Mouse (Mus musculus) spleen, embryonic (tissue): Measurements from ENCODE around the gene Poldip2.

Experiments used
- CTCF ChIA-PET: fragments of 350-600 bp; sonication (Branson Sonifier 250); formaldehyde crosslinking; loops from one replicate; lab custom pipeline; 2022; lab: Charles Lee

Poldip2 gene

GRCm38 (mm10) chr11:78512025-78512957 is at the start of gene Poldip2, which contains the start of gene Tmem199:
TSS of gene Poldip2 (plus strand) at chr11:78512193.
TSS of gene Tmem199 (minus strand) at chr11:78512172.
- CTCF ChIA-PET: no interaction called here

GRCm38 (mm10) chr11:78462669-78463068 is 49.3 kb upstream of the Poldip2 start:
- CTCF ChIA-PET: no interaction called here

DNA sequence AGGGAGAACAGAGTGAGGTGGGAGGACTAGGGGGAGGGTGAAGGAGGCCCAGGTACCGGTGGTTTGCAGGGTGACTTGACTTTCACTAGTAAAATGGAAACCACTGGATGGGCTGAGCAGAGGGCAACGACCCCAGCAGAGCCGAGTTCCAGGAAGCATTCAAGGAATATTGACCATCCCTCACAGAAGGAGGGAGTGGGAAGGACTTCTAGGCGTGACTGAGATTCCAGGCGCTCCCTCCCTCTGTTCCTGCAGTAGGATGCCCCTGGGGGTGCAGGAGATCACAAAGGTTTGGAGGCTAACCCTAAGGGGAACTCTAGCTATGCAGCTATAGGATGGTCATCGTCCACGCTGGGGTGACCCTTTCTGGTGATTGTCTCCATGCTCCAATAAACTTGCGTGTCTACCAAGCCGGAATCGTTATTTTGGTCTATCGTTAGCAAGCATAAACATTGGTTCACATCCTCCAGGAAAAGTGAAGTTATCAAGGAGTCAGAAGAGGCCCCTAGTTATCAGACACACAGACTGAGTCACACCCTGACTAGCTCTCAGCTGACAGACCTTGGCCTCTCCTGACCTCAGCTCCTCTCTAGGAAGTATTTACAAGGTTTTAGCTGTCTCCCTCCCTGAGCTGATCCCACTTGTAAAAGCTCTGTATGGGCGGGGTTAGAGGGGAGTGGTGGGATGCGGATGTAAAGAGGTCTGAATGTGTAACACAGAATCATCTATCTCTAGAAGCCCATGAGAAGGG is 48.5 kb upstream of the Poldip2 start:
- CTCF ChIA-PET: no interaction called here

DNA sequence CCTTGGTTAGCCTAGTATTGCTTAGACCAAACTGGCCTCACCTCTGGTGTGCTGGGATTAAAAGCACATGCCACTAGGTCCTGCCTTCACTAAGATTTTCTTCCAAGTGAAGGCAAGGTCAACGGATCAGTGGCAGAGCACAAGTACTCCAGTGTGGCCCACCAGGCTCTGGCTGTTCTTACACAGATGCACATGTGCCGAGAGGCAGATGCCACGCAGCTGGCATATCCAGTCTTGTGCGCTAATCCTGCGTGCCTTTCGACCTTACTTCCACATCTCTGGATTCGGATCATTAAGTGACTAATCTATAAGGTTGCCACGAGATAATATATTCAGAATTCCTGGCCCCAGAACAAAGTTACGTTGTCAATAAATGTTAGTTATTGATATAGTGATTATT is 46.9 kb upstream of the Poldip2 start:
- CTCF ChIA-PET: interaction anchor here (1.1 kb wide), 1 partner anchor 396 kb away, joined by 3 read pairs; no protein-coding TSS in a partner anchor

DNA sequence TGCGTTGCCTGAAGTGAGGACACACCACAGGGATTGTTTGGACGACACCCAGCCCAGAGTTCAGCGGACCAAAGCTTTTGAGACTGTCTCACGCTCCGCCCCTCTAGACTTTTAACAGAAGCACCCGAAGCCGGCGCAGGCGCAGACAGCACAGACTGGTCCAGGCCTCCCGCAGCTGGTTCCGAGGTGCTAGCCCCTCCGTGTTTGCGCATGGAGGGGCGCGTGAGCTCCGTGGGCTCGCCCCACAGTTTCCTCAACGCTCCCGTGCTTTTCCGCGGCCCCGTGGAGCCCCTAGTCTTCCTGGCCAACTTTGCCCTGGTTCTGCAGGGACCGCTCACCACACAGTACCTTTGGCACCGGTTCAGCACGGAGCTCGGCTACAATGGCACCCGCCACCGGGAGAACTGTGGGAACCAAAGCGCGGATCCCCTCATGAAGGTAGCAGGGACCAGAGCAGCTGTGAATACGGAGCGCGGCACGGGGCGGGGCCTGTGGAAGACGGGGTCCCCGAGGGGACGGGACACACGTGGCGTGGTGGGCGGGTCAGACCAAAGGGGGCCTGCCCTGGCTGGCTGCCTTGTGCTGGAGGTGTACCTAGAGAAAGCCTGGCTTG is 46.3 kb upstream of the Poldip2 start, which contains the start of gene Slc46a1:
TSS of gene Slc46a1 (plus strand) at position 130 of the 613 bp plus-strand sequence.
- CTCF ChIA-PET: interaction anchor here (1.1 kb wide), 1 partner anchor 395 kb away, joined by 3 read pairs; no protein-coding TSS in a partner anchor

GRCm38 (mm10) chr11:78466242-78466912 is 45.6 kb upstream of the Poldip2 start:
- CTCF ChIA-PET: interaction anchor here (1.1 kb wide), 1 partner anchor 395 kb away, joined by 3 read pairs; no protein-coding TSS in a partner anchor

GRCm38 (mm10) chr11:78467515-78467914 is 44.5 kb upstream of the Poldip2 start:
- CTCF ChIA-PET: interaction anchor here (0.6 kb wide), 1 partner anchor 62 kb away, joined by 3 read pairs; no protein-coding TSS in a partner anchor

- CTCF ChIA-PET: interaction anchor here (0.6 kb wide), 1 partner anchor 61 kb away, joined by 3 read pairs; no protein-coding TSS in a partner anchor
These were observed 44.1 kb upstream of the Poldip2 start for GRCm38 (mm10) chr11:78467932-78468331.

- CTCF ChIA-PET: interaction anchor here (0.6 kb wide), 1 partner anchor 1713 kb away, joined by 3 read pairs; no protein-coding TSS in a partner anchor
These were observed 40.5 kb upstream of the Poldip2 start for GRCm38 (mm10) chr11:78471326-78472103.

GRCm38 (mm10) chr11:78475289-78475688 is 36.7 kb upstream of the Poldip2 start:
- CTCF ChIA-PET: interaction anchor here (0.6 kb wide), 1 partner anchor 1730 kb away, joined by 3 read pairs; no protein-coding TSS in a partner anchor

GRCm38 (mm10) chr11:78483639-78484038 is 28.4 kb upstream of the Poldip2 start:
- CTCF ChIA-PET: no interaction called here

- CTCF ChIA-PET: no interaction called here
These were observed 23.8 kb upstream of the Poldip2 start for GRCm38 (mm10) chr11:78488168-78488567.

- CTCF ChIA-PET: no interaction called here
These were observed 21.2 kb upstream of the Poldip2 start for GRCm38 (mm10) chr11:78490781-78491241.

DNA sequence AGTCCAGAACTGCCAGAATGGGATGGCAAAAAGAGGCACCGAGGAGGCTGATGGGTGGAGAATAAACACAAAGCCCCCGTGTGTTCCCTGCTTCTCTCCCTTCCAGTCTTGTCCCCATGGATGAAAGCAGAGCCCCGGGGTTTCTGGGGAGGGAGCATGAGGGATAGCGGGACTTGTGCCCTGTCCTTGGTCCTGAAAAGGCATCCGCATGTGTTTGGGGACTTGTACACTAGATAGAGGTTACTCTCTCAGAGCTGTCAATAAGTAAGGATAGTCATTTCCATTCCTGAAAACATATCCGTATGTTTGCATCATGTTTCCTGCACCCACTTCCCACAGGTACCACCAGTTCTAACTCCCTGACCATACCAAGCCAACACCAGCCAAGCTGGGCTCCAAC is 16.1 kb upstream of the Poldip2 start:
- CTCF ChIA-PET: interaction anchor here (1.6 kb wide), 1 partner anchor 40 kb away, joined by 6 read pairs; no protein-coding TSS in a partner anchor

GRCm38 (mm10) chr11:78497071-78497541 is 14.9 kb upstream of the Poldip2 start:
- CTCF ChIA-PET: interaction anchor here (1.6 kb wide), 1 partner anchor 38 kb away, joined by 6 read pairs; no protein-coding TSS in a partner anchor

DNA sequence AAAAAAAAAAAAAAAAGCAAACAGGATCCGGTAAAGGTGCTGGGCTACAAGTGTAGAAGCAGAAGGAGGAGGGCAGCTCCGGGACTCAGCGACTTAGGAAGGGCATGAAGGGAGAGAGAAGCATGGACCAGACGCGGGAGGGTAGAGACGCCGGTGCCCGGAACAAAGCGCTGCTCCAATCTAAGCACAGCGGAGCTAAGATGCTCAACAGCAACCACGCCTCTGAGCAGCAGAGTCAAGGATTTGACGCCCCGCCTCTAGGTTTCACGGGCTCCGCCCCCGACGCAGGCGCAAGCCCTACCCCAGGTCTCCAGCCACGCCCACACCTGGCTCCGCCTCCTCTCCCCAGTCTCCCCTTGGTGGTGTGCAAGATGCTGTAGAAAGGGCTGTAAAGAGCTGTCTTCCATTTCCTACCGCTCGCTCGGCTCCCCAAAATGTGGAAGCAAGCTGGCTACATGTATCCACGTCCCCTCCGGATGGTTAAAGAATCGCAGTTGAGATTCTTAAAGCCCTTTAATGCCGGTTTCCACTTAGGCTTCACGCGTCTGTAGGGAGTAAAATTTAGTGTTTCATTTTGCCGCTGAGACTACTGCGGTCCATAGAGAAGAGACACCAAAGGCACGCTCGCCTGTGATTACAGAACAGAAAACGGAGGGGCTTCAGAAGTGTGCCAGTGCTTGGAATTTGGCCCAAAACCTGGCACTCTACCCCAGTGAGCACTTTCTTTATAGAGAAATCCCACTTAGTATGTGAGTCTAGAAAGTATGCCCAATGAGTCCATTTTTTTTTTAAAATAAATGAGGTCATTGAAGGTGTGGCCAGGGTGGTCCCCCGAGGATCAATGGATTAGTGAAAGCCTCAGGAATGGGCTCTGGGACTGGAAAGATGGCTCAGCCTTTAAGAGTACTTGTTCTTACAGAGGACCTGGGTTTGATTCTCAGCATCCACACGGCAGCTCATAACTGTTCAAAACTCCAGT is 14.2 kb upstream of the Poldip2 start, which contains the start of gene Sarm1:
TSS of gene Sarm1 (minus strand) at position 211 of the 979 bp plus-strand sequence.
- CTCF ChIA-PET: interaction anchor here (0.6 to 1.6 kb wide), 2 partner anchors 9 to 38 kb away, joined by 3 to 6 read pairs; no protein-coding TSS in a partner anchor

DNA sequence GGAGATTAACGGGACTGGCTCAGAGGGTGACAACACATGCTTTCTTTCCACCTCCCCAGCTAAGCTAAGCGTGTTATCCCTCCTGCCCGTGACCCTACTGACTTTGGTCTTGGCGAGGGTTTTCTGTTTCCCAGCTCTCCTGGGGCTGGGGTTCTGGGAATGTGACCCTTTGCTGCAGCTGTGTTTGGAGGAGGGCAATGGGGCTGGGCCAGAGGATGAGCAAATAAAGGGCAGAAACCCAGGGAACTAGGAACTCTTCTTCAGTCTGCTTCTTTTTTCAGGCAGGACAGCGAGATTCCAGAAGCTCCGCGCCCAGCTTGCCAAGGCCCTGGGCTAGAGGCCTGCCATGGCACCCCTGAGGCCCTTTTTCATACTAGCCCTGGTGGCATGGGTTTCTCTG is 13.0 kb upstream of the Poldip2 start, which contains the start of gene Vtn:
TSS of gene Vtn (plus strand) at position 88 of the 400 bp plus-strand sequence.
- CTCF ChIA-PET: no interaction called here

- CTCF ChIA-PET: no interaction called here
These were observed 12.4 kb upstream of the Poldip2 start for GRCm38 (mm10) chr11:78499543-78499942.
